Mouse (Mus musculus) limb, embryonic 11.5 days (tissue): ENCODE results near the gene Bcl6. TPM values are rescaled to one million over a fixed set of nuclear protein-coding genes. Genes with fewer than 3 reads are reported as not detected.

Experiments used
- ATAC-seq: fragments of 200-750 bp; cut with Nextera tagmentation; 2 replicates; pipeline ENCODE4 v1.8.0; 2017; ENCODE audit warnings: low read depth; ENCODE audit not compliant: insufficient number of reproducible peaks, low FRiP score, low TSS enrichment
- DNase-seq: peaks from one replicate; pipeline ENCODE4 v3.0.0-alpha.2; 2015; ENCODE audit warnings: low spot score
- H3K27ac ChIP-seq: fragments of 300-500 bp; sonication (generic); replicated peaks from 2 replicates; pipeline ENCODE4 v1.5.1; 2014; ENCODE audit warnings: low read depth, mild to moderate bottlenecking, low read length
- H3K27me3 ChIP-seq: fragments of 300-500 bp; sonication (generic); 2 replicates; pipeline ENCODE4 v1.6.1; 2014; ENCODE audit warnings: mild to moderate bottlenecking, low read length, mixed read lengths; ENCODE audit not compliant: control insufficient read depth, insufficient read depth
- H3K36me3 ChIP-seq: fragments of 300-500 bp; sonication (generic); 2 replicates; pipeline ENCODE4 v1.6.1; 2014; ENCODE audit warnings: mild to moderate bottlenecking, low read length, moderate library complexity, mixed read lengths; ENCODE audit not compliant: control insufficient read depth, insufficient read depth
- H3K4me1 ChIP-seq: fragments of 300-500 bp; sonication (generic); 2 replicates; pipeline ENCODE4 v1.6.1; 2014; ENCODE audit warnings: low read length, mixed read lengths; ENCODE audit not compliant: control insufficient read depth, insufficient read depth
- H3K4me2 ChIP-seq: fragments of 300-500 bp; sonication (generic); 2 replicates; pipeline ENCODE4 v1.6.1; 2014; ENCODE audit warnings: low read depth, mild to moderate bottlenecking, moderate library complexity; ENCODE audit not compliant: severe bottlenecking
- H3K4me3 ChIP-seq: fragments of 300-500 bp; sonication (generic); 2 replicates; pipeline ENCODE4 v1.5.1; 2014; ENCODE audit warnings: low read depth, low read length
- H3K9ac ChIP-seq: fragments of 300-500 bp; sonication (generic); 2 replicates; pipeline ENCODE4 v1.6.1; 2014; ENCODE audit warnings: mild to moderate bottlenecking, low read length
- H3K9me3 ChIP-seq: fragments of 300-500 bp; sonication (generic); 2 replicates; pipeline ENCODE4 v1.6.1; 2016; ENCODE audit warnings: low read length; ENCODE audit not compliant: control insufficient read depth
- WGBS: fragments of 180-500 bp; shearing (Covaris S2); extraction: QIAGEN DNeasy Blood & Tissue Kit; methylation state at CpG from one replicate; pipeline ENCODE4 v1.1.7; 2014; 5-methylcytosine and 5-hydroxymethylcytosine counted together
- polyA plus RNA-seq: library from polyadenylated mRNA; unstranded; fragments of >200 nt; fragmentation: Nextera tagmentation; extraction: Ambion mirVana; gene quantifications from 2 replicates; pipeline ENCODE4 v1.2.1, GENCODE M21; 2014

Bcl6 gene
- polyA plus RNA-seq, 1 experiment from 2014 or later = 0.24 TPM

- DNase-seq (no peak), ATAC-seq (no peak)
Measured at GRCm38 (mm10) chr16:23988157-23988465, 541 bp downstream of the Bcl6 start.

GRCm38 (mm10) chr16:23987341-23988156, 1.1 kb downstream of the Bcl6 start:
- peak; percentile 70 for DNase-seq
- ATAC-seq = no peak
- peaks cover 19% of the 10 kb centered on the region; the same call in 1 of the 2 replicates for H3K4me1 ChIP-seq
- H3K27ac ChIP-seq = no peak overlapping the region
- peak overlapping the region; percentile 59 for H3K4me3 ChIP-seq
- H3K9me3 ChIP-seq = no peaks in the 10 kb centered on the region
- peak overlapping the region; percentile 86 for H3K9ac ChIP-seq
- H3K4me2 ChIP-seq = peak overlapping the region; percentile 87
- H3K36me3 ChIP-seq = no peaks in the 10 kb centered on the region
- H3K27me3 ChIP-seq = peaks cover 10% of the 10 kb centered on the region; the same call in 1 of the 2 replicates
- under 1% methylated on average over 60 of the region's 64 CpGs for WGBS

More at GRCm38 (mm10) chr16:23988157-23988465, 541 bp downstream of the Bcl6 start:
- Histone ChIP-seq H3K4me2 (peak overlapping the region; percentile 87), H3K27me3 (peaks cover 10% of the 10 kb centered on the region; the same call in 1 of the 2 replicates), H3K4me3 (peak overlapping the region; percentile 59), H3K36me3 (no peaks in the 10 kb centered on the region), H3K9me3 (no peaks in the 10 kb centered on the region), H3K27ac (no peak overlapping the region), H3K9ac (peak overlapping the region; percentile 86), H3K4me1 (peaks cover 19% of the 10 kb centered on the region; the same call in 1 of the 2 replicates)
- WGBS = under 1% methylated on average over 12 of the region's 13 CpGs

DNA sequence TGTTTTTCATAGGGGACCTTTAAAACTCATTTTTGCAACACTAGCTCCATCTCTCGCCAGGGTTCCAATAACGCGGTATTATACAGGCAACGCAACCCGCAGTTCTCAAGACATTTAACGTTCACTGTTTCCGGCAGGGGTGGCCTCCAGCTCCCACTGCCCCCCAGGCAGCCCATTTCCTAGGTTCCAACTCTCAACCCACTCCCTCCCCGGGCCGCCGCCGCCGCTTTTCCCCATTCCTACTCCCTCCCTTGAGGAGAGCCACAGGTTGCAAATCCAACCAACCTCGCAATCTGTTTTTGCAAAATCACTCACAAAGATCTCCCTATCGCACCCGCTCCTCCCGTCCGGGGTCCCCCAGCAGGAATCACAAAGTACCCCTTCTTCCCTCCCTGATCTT, 1.8 kb downstream of the Bcl6 start:
- H3K27ac ChIP-seq = no peak overlapping the region
- H3K36me3 ChIP-seq = no peaks in the 10 kb centered on the region
- no peaks in the 10 kb centered on the region for H3K9me3 ChIP-seq
- H3K9ac ChIP-seq = peak overlapping the region; percentile 35; the same call in 1 of the 2 replicates
- H3K4me3 ChIP-seq = peak overlapping the region; percentile 59
- H3K4me2 ChIP-seq = peak overlapping the region; percentile 87
- peaks cover 10% of the 10 kb centered on the region; the same call in 1 of the 2 replicates for H3K27me3 ChIP-seq
- peaks cover 19% of the 10 kb centered on the region; the same call in 1 of the 2 replicates for H3K4me1 ChIP-seq
- WGBS = 0% methylated on average over 17 of the region's 17 CpGs
- ATAC-seq = no peak
- DNase-seq = peak; percentile 62

DNA sequence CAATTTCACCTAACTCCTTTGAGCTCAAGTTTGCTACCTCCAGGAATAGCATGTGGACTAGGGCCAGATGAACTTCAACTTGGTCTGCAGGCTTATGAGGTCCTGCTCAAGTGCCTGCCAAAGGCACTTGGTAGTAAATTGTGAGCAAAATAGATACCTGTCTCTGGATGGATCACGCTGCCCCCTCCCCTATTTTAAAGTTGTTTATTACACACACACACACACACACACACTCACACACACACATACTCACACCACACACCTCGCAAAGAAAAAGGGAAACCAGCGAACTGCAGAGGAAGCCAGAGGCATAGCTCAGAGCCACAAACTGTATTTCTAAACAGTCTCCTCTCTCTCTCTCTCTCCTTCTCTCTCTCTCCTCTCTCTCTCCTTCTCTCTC, 2.5 kb downstream of the Bcl6 start:
- Histone ChIP-seq H3K27ac (no peak overlapping the region), H3K4me2 (0 out of 2 replicates have a peak overlapping the region, but pooled peaks have one; percentile 2), H3K4me3 (no peak overlapping the region), H3K9me3 (no peaks in the 10 kb centered on the region), H3K36me3 (no peaks in the 10 kb centered on the region), H3K4me1 (peaks cover 19% of the 10 kb centered on the region; the same call in 1 of the 2 replicates), H3K9ac (no peak overlapping the region), H3K27me3 (peaks cover 16% of the 10 kb centered on the region; the same call in 1 of the 2 replicates)
- ATAC-seq = no peak
- DNase-seq = no peak
- WGBS = 4% methylated on average over 3 of the region's 3 CpGs

- WGBS = 2% methylated on average over 6 of the region's 6 CpGs
- Histone ChIP-seq H3K27ac (no peak overlapping the region), H3K4me2 (no peak overlapping the region; the same call in 1 of the 2 replicates), H3K4me3 (no peak overlapping the region), H3K9ac (no peak overlapping the region), H3K36me3 (no peaks in the 10 kb centered on the region), H3K9me3 (no peaks in the 10 kb centered on the region), H3K4me1 (peaks cover 19% of the 10 kb centered on the region; the same call in 1 of the 2 replicates), H3K27me3 (peaks cover 21% of the 10 kb centered on the region)
- ATAC-seq (no peak), DNase-seq (peak; percentile 70)
Measured at GRCm38 (mm10) chr16:23985467-23985861, 3.2 kb downstream of the Bcl6 start.

DNA sequence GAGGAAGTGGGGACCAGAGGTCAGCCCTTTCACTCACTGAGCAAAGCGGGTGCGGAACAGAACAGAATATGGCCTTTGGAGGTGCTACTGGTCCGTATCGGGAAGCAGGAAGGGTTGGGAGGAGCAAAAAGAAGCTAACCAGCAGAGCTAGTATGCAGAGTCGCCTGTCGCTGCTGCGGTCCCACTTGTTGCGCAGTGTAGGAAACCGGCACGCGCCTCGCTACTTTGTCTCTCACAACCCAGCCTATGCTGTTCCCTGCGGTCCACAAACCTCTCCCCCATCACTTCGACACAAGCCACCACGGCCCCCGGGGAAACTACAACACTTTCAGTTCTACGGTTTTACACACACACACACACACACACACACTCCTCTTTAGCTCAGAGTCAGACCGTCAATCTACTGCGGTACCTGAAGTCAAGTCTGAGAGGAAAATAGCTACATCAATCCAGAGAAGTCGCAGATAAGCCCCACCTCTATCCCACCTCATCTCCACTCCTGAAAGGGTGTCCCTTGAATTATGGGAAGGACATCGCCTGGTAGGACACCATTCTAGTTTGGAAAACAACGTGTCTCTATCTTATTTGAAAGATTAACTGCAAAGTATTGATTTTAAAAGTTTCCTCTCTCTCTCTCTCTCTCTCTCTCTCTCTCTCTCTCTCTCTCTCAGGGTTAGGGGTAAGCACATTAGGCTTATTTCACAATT, 3.7 kb downstream of the Bcl6 start:
- Histone ChIP-seq H3K4me1 (peaks cover 16% of the 10 kb centered on the region; the same call in 1 of the 2 replicates), H3K9me3 (no peaks in the 10 kb centered on the region), H3K36me3 (no peaks in the 10 kb centered on the region), H3K27me3 (peaks cover 27% of the 10 kb centered on the region), H3K4me3 (peak overlapping the region; percentile 31), H3K4me2 (peak overlapping the region; percentile 65), H3K27ac (no peak overlapping the region), H3K9ac (0 out of 2 replicates have a peak overlapping the region, but pooled peaks have one; percentile 1)
- no peak for ATAC-seq
- WGBS = under 1% methylated on average over 22 of the region's 22 CpGs
- peak; percentile 45 for DNase-seq

DNA sequence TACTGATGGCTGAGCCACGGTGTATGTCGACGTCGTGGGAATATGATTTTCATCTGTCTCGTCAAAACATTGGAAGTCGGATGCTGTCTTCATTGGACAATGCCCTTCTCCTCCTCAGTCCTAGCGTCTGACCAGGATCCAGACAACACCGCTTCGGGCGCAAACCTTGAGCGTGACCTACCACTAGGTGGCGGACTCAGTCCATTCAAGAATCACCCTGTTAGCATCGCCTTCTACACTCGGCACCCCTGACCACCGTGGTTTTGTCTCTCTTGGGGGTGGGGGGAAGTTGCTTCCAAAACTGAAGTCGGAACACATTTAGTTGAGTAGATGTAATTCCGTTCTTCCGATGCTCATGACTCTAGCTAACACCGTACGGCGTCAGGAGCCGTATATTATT, 4.5 kb downstream of the Bcl6 start:
- 2% methylated on average over 22 of the region's 22 CpGs for WGBS
- H3K27ac ChIP-seq = no peak overlapping the region

GRCm38 (mm10) chr16:23982891-23983588, 5.6 kb downstream of the Bcl6 start:
- Histone ChIP-seq H3K4me1 (peaks cover 11% of the 10 kb centered on the region; the same call in 1 of the 2 replicates), H3K4me3 (peak overlapping the region; percentile 29), H3K27me3 (peaks cover 32% of the 10 kb centered on the region), H3K4me2 (peak overlapping the region; percentile 77), H3K36me3 (no peaks in the 10 kb centered on the region), H3K9ac (no peak overlapping the region; the same call in 1 of the 2 replicates), H3K9me3 (no peaks in the 10 kb centered on the region), H3K27ac (no peak overlapping the region)
- WGBS = under 1% methylated on average over 33 of the region's 33 CpGs
- ATAC-seq = no peak
- DNase-seq = peak; percentile 77

More for the DNA sequence above, 4.5 kb downstream of the Bcl6 start:
- H3K36me3 ChIP-seq = no peaks in the 10 kb centered on the region
- H3K4me2 ChIP-seq = peak overlapping the region; percentile 65
- H3K27me3 ChIP-seq = peaks cover 30% of the 10 kb centered on the region
- no peaks in the 10 kb centered on the region for H3K9me3 ChIP-seq
- H3K9ac ChIP-seq = no peak overlapping the region
- ATAC-seq (no peak), DNase-seq (peak; percentile 93)
- H3K4me3 ChIP-seq = peak overlapping the region; percentile 31
- peaks cover 11% of the 10 kb centered on the region; the same call in 1 of the 2 replicates for H3K4me1 ChIP-seq
